Mouse (Mus musculus) forebrain, embryonic 16.5 days (tissue): ENCODE data around the gene Igfbp6. TPM values are rescaled to one million over a fixed set of nuclear protein-coding genes. Genes with fewer than 3 reads are reported as not detected.

Source experiments
- ATAC-seq: fragments of 200-750 bp; cut with Nextera tagmentation; 2 replicates; pipeline ENCODE4 v1.8.0; 2017; ENCODE audit warnings: mild to moderate bottlenecking, moderate library complexity
- H3K27ac ChIP-seq: fragments of 300-500 bp; sonication (generic); 2 replicates; pipeline ENCODE4 v1.5.1; 2014; ENCODE audit warnings: low read length, control low read depth
- H3K27me3 ChIP-seq: fragments of 300-500 bp; sonication (generic); replicated peaks from 2 replicates; pipeline ENCODE4 v1.6.1; 2014; ENCODE audit warnings: low read length; ENCODE audit not compliant: control insufficient read depth, insufficient read depth
- H3K36me3 ChIP-seq: fragments of 300-500 bp; sonication (generic); 2 replicates; pipeline ENCODE4 v1.6.1; 2014; ENCODE audit not compliant: control insufficient read depth, insufficient read depth
- H3K4me1 ChIP-seq: fragments of 300-500 bp; sonication (generic); replicated peaks from 2 replicates; pipeline ENCODE4 v1.6.1; 2014; ENCODE audit warnings: low read length; ENCODE audit not compliant: control insufficient read depth, insufficient read depth
- H3K4me2 ChIP-seq: fragments of 300-500 bp; sonication (generic); 2 replicates; pipeline ENCODE4 v1.6.1; 2014; ENCODE audit warnings: mild to moderate bottlenecking, low read length, control low read depth
- H3K4me3 ChIP-seq: fragments of 300-500 bp; sonication (generic); replicated peaks from 2 replicates; pipeline ENCODE4 v1.5.1; 2014; ENCODE audit warnings: mild to moderate bottlenecking, low read length, control low read depth
- H3K9ac ChIP-seq: fragments of 300-500 bp; sonication (generic); replicated peaks from 2 replicates; pipeline ENCODE4 v1.6.1; 2014; ENCODE audit warnings: low read depth, low read length, control low read depth
- H3K9me3 ChIP-seq: fragments of 300-500 bp; sonication (generic); 2 replicates; pipeline ENCODE4 v1.6.1; 2016; ENCODE audit warnings: low read length; ENCODE audit not compliant: control insufficient read depth
- WGBS: fragments of 180-500 bp; shearing (Covaris S2); extraction: QIAGEN DNeasy Blood & Tissue Kit; methylation state at CpG from one replicate; pipeline ENCODE4 v1.1.7; 2014; 5-methylcytosine and 5-hydroxymethylcytosine counted together
- polyA plus RNA-seq: library from polyadenylated mRNA; unstranded; fragments of >200 nt; fragmentation: Nextera tagmentation; extraction: Ambion mirVana; gene quantifications from 2 replicates; pipeline ENCODE4 v1.2.1, GENCODE M21; 2015

Gene Igfbp6
- polyA plus RNA-seq, 1 experiment from 2014 or later: 2.2 TPM

- H3K4me2 ChIP-seq: no peak overlapping the region
- no peak for ATAC-seq
- H3K36me3 ChIP-seq: peaks cover 41% of the 10 kb centered on the region
- H3K27ac ChIP-seq: no peak overlapping the region
- no peaks in the 10 kb centered on the region for H3K27me3 ChIP-seq
- no peak overlapping the region for H3K9ac ChIP-seq
- H3K4me1 ChIP-seq: no peaks in the 10 kb centered on the region
- no peak overlapping the region for H3K4me3 ChIP-seq
- WGBS: 66% methylated on average over 2 of the region's 2 CpGs
- no peaks in the 10 kb centered on the region for H3K9me3 ChIP-seq
Observed at GRCm38 (mm10) chr15:102126303-102126702, 17.9 kb upstream of the Igfbp6 start.

- Histone ChIP-seq H3K4me2 (no peak overlapping the region), H3K9me3 (no peaks in the 10 kb centered on the region), H3K27ac (no peak overlapping the region), H3K4me3 (no peak overlapping the region), H3K4me1 (peaks cover 13% of the 10 kb centered on the region), H3K27me3 (no peaks in the 10 kb centered on the region), H3K36me3 (peaks cover 33% of the 10 kb centered on the region), H3K9ac (no peak overlapping the region)
- 96% methylated on average over 9 of the region's 9 CpGs for WGBS
- no peak for ATAC-seq
Observed at GRCm38 (mm10) chr15:102133314-102133713, 10.8 kb upstream of the Igfbp6 start.

- peaks cover 25% of the 10 kb centered on the region for H3K36me3 ChIP-seq
- H3K27ac ChIP-seq: no peak overlapping the region
- H3K9me3 ChIP-seq: no peaks in the 10 kb centered on the region
- H3K4me3 ChIP-seq: no peak overlapping the region
- WGBS: 89% methylated on average over 2 of the region's 2 CpGs
- no peak for ATAC-seq
- H3K9ac ChIP-seq: no peak overlapping the region
- peaks cover 13% of the 10 kb centered on the region for H3K4me1 ChIP-seq
- H3K4me2 ChIP-seq: peak overlapping the region; percentile 83
- H3K27me3 ChIP-seq: no peaks in the 10 kb centered on the region
Observed at GRCm38 (mm10) chr15:102134709-102135108, 9.5 kb upstream of the Igfbp6 start.

- Histone ChIP-seq H3K4me1 (peaks cover 13% of the 10 kb centered on the region), H3K9ac (peak overlapping the region; percentile 98), H3K27ac (peak overlapping the region; percentile 83), H3K36me3 (peaks cover 16% of the 10 kb centered on the region), H3K27me3 (no peaks in the 10 kb centered on the region), H3K4me3 (peak overlapping the region; percentile 81), H3K4me2 (peak overlapping the region; percentile 83), H3K9me3 (no peaks in the 10 kb centered on the region)
- WGBS: 3% methylated on average over 34 of the region's 35 CpGs
- no peak for ATAC-seq
Observed at GRCm38 (mm10) chr15:102135522-102136128, 8.5 kb upstream of the Igfbp6 start.

GRCm38 (mm10) chr15:102136129-102136758 is 7.9 kb upstream of the Igfbp6 start, which contains the start of gene Spryd3:
Gene Spryd3, minus strand, starts transcription at chr15:102136234.
- 0% methylated on average over 49 of the region's 50 CpGs for WGBS
- H3K27ac ChIP-seq: peak within 1 kb of the TSS; percentile 84
- no peaks in the 10 kb centered on the region for H3K27me3 ChIP-seq
- H3K4me3 ChIP-seq: peak within 1 kb of the TSS; percentile 81
- peak; percentile 100 for ATAC-seq
- H3K4me2 ChIP-seq: peak within 1 kb of the TSS; percentile 83
- peaks cover 13% of the 10 kb centered on the region for H3K36me3 ChIP-seq
- H3K4me1 ChIP-seq: peaks cover 13% of the 10 kb centered on the region
- no peaks in the 10 kb centered on the region for H3K9me3 ChIP-seq
- peak within 1 kb of the TSS; percentile 98 for H3K9ac ChIP-seq

GRCm38 (mm10) chr15:102141120-102141519 is 3.0 kb upstream of the Igfbp6 start:
- Histone ChIP-seq H3K4me1 (peaks cover 4% of the 10 kb centered on the region), H3K36me3 (no peaks in the 10 kb centered on the region), H3K9me3 (no peaks in the 10 kb centered on the region), H3K27ac (no peak overlapping the region), H3K4me3 (no peak overlapping the region), H3K9ac (no peak overlapping the region), H3K27me3 (peaks cover 28% of the 10 kb centered on the region), H3K4me2 (no peak overlapping the region)
- no peak for ATAC-seq
- 84% methylated on average over 5 of the region's 5 CpGs for WGBS

GRCm38 (mm10) chr15:102142914-102143912 is 949 bp upstream of the Igfbp6 start:
- no peak for ATAC-seq
- no peaks in the 10 kb centered on the region for H3K36me3 ChIP-seq
- 48% methylated on average over 23 of the region's 23 CpGs for WGBS
- no peak overlapping the region for H3K9ac ChIP-seq
- no peak overlapping the region for H3K4me2 ChIP-seq
- no peaks in the 10 kb centered on the region for H3K4me1 ChIP-seq
- H3K27ac ChIP-seq: no peak overlapping the region
- peaks cover 28% of the 10 kb centered on the region for H3K27me3 ChIP-seq
- H3K4me3 ChIP-seq: no peak overlapping the region
- H3K9me3 ChIP-seq: no peaks in the 10 kb centered on the region

- no peak for ATAC-seq
- no peaks in the 10 kb centered on the region for H3K4me1 ChIP-seq
- no peak overlapping the region for H3K4me3 ChIP-seq
- WGBS: 13% methylated on average over 19 of the region's 19 CpGs
- no peak overlapping the region for H3K27ac ChIP-seq
- H3K9ac ChIP-seq: no peak overlapping the region; the same call in 1 of the 2 replicates
- H3K4me2 ChIP-seq: no peak overlapping the region
- H3K36me3 ChIP-seq: no peaks in the 10 kb centered on the region
- H3K27me3 ChIP-seq: peaks cover 28% of the 10 kb centered on the region
- H3K9me3 ChIP-seq: no peaks in the 10 kb centered on the region
Observed at GRCm38 (mm10) chr15:102144726-102145125, 564 bp downstream of the Igfbp6 start.

GRCm38 (mm10) chr15:102145330-102145729 is 1.2 kb downstream of the Igfbp6 start:
- no peak overlapping the region for H3K27ac ChIP-seq
- no peak for ATAC-seq
- no peak overlapping the region for H3K4me3 ChIP-seq
- no peaks in the 10 kb centered on the region for H3K36me3 ChIP-seq
- peaks cover 28% of the 10 kb centered on the region for H3K27me3 ChIP-seq
- no peak overlapping the region for H3K4me2 ChIP-seq
- no peak overlapping the region for H3K9ac ChIP-seq
- WGBS: 88% methylated on average over 10 of the region's 10 CpGs
- H3K4me1 ChIP-seq: no peaks in the 10 kb centered on the region
- no peaks in the 10 kb centered on the region for H3K9me3 ChIP-seq
